Mouse (Mus musculus): ENCODE data around the gene Rorb. TPM values are rescaled to one million over a fixed set of nuclear protein-coding genes. Genes with fewer than 3 reads are reported as not detected.

The Rorb gene
- polyA plus RNA-seq (2016; fragmentation: Nextera tagmentation; extraction: Ambion mirVana), result 0.36 and 0.38 TPM in 2 replicates

DNA sequence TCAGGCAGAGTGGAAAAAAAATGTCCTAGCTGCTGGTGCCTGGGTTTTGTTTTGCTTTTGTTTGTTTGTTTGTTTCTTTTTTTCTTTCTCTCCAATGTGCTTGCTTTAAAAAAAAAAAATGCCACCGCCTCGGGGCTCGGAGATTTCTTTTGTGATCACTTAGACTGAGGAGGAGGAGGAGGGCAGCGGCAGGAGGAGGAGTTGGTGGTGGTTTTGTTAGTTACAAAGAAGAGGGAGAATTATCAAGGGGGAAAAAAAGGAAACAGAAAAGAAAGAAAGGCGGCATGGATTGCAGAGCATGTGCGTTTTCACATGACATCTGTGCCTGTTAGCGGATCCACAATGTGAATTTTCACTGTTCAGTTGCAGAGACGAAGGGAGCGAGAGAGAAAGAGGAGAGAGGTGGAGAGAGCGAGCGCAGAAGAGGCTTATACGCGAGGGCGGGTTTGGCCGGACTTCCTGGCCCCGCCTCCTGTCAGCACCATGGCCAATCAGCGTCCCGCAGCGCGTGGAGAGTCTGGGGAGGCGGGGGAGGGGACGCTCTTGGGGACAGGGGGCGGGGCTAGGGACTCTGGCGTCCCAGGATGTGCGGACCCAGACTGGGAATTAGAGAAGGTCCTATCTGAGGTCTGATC, at the start of gene Rorb:
Rorb (minus strand) TSS at position 404 of the 635 bp plus-strand sequence.
- peak; percentile 96 for ATAC-seq (ENCODE audit: insufficient number of reproducible peaks, low FRiP score)
- Histone ChIP-seq H3K4me2 (peak within 1 kb of the TSS; percentile 97), H3K9me3 (replicated peaks) (no peaks in the 10 kb centered on the region), H3K9ac (peak within 1 kb of the TSS; percentile 66), H3K4me3 (peak within 1 kb of the TSS; percentile 55), H3K27ac (ENCODE audit: poor library complexity, severe bottlenecking) (no peak within 1 kb of the TSS), H3K4me1 (replicated peaks) (0 out of 2 replicates have a peak, but pooled peaks cover 5% of the 10 kb centered on the region), H3K36me3 (no peaks in the 10 kb centered on the region), H3K27me3 (replicated peaks) (peaks cover 25% of the 10 kb centered on the region)
- 0% methylated on average over 25 of the region's 25 CpGs for WGBS

DNA sequence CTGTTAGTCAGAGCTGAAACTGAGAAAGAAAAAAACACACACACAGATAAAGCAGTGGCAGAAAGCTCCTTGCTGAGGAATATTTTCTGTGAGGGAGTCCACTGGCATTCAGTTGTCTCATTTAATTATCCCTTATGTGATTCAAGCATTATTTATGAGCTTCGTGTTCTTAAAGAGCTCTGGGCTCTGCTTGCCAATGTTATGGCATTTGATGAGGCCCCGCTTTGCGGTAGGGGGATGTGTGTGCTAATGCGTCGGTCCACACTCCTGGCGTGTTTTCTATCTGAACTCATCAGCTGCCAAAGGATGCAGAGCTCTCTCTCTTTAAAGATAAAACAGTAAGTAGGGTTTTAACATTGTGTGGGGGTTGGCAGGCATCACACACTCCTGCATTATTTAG, 37.9 kb upstream of the Rorb start:
- Histone ChIP-seq H3K9me3 (replicated peaks) (no peaks in the 10 kb centered on the region), H3K4me1 (replicated peaks) (no peaks in the 10 kb centered on the region), H3K9ac (no peak overlapping the region), H3K27ac (ENCODE audit: poor library complexity, severe bottlenecking) (no peak overlapping the region), H3K4me3 (no peak overlapping the region), H3K36me3 (no peaks in the 10 kb centered on the region), H3K27me3 (replicated peaks) (no peaks in the 10 kb centered on the region), H3K4me2 (no peak overlapping the region)
- WGBS, result 73% methylated on average over 6 of the region's 6 CpGs
- ATAC-seq (ENCODE audit: insufficient number of reproducible peaks, low FRiP score), result no peak

DNA sequence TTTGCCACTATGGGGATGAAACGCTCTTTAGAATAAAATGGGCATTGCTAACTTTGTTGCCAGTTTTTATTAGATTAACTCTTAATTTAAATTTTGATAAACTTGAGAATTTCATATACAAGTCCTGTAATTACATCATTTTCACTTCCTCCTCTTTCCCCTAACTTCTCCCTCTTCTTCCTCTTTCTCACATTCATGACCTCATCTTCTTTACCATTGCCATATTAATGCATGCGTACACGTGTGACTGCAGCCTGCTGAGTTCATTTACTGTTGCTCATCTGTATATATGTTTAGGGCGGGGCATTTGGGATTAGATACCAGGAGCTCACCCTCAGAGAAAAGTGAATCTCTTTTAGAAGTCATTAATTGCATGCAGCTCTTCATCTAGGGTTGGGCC, 33.5 kb upstream of the Rorb start:
- no peak for ATAC-seq (ENCODE audit: insufficient number of reproducible peaks, low FRiP score)
- Histone ChIP-seq H3K4me3 (no peak overlapping the region), H3K27ac (ENCODE audit: poor library complexity, severe bottlenecking) (no peak overlapping the region), H3K4me2 (no peak overlapping the region), H3K4me1 (replicated peaks) (no peaks in the 10 kb centered on the region), H3K27me3 (replicated peaks) (no peaks in the 10 kb centered on the region), H3K9ac (no peak overlapping the region), H3K9me3 (replicated peaks) (no peaks in the 10 kb centered on the region), H3K36me3 (no peaks in the 10 kb centered on the region)
- 72% methylated on average over 4 of the region's 4 CpGs for WGBS

DNA sequence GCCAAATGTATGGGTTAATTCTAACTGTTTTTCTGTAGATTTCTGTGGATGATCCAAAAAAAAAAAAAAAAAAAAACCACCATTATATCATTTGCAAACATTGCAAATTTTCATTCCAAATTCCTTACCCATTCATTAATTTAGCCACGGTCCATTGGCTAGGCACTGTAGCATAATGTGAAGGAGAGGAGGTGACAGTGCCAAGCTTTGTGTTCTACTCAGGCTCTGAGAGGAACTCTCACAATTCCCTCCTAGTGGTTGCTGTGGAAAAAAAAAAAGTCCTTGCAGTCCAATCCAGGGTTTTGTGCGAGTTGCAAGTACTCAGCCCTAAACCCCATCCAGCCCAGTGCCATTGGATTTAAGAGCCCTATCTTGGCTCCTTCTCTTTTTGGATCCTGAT, 25.9 kb upstream of the Rorb start:
- H3K9ac ChIP-seq, result no peak overlapping the region
- H3K4me2 ChIP-seq, result no peak overlapping the region
- 75% methylated on average over 2 of the region's 2 CpGs for WGBS
- no peaks in the 10 kb centered on the region for H3K36me3 ChIP-seq
- ATAC-seq (ENCODE audit: insufficient number of reproducible peaks, low FRiP score), result no peak
- H3K9me3 ChIP-seq (replicated peaks), result no peaks in the 10 kb centered on the region
- H3K4me3 ChIP-seq, result no peak overlapping the region
- no peak overlapping the region for H3K27ac ChIP-seq (ENCODE audit: poor library complexity, severe bottlenecking)
- H3K4me1 ChIP-seq (replicated peaks), result no peaks in the 10 kb centered on the region
- H3K27me3 ChIP-seq (replicated peaks), result no peaks in the 10 kb centered on the region

DNA sequence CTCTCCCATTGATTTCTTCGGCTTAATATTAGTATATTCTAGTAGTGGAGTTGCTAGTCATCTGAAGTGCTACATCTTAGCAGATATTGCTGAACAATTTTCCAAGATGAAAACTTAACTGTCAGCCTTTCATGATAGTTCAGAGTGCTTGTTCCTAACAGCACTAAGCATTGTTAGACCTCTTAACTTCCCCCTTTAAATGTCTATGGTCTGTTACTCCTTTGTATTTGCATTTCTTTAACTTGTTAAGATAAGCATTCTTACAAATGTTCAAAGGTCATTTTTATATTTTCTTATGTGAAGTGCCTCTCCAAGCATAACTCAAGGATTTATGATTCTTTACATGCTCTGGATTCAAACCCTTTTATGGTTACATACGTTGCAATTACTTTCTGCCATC, 24.8 kb upstream of the Rorb start:
- no peak for ATAC-seq (ENCODE audit: insufficient number of reproducible peaks, low FRiP score)
- H3K36me3 ChIP-seq, result no peaks in the 10 kb centered on the region
- no peak overlapping the region for H3K27ac ChIP-seq (ENCODE audit: poor library complexity, severe bottlenecking)
- WGBS, result 82% methylated on average over 2 of the region's 2 CpGs
- H3K4me3 ChIP-seq, result no peak overlapping the region
- no peaks in the 10 kb centered on the region for H3K4me1 ChIP-seq (replicated peaks)
- H3K4me2 ChIP-seq, result no peak overlapping the region
- no peaks in the 10 kb centered on the region for H3K27me3 ChIP-seq (replicated peaks)
- H3K9ac ChIP-seq, result no peak overlapping the region
- H3K9me3 ChIP-seq (replicated peaks), result no peaks in the 10 kb centered on the region

DNA sequence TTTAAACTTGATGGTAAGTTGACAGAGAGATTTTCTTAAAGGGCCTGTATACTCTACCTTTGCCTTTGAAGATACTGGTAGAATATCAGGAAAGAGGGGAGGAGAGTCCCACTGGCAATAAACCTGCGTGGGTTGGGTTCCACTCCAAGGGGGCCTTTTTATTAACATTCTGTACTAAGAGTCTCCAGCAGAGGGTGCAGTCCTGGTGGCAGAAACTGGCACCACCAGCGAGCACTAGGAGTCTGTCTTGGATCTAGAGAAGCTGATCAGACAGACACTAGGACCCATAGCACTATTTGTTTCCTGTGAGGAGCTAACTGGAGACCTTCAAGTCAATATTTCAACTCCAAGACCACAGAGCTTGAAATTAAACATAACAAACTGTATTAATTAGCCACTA, 11.3 kb upstream of the Rorb start:
- no peak overlapping the region for H3K4me3 ChIP-seq
- ATAC-seq (ENCODE audit: insufficient number of reproducible peaks, low FRiP score), result no peak
- no peaks in the 10 kb centered on the region for H3K9me3 ChIP-seq (replicated peaks)
- H3K27ac ChIP-seq (ENCODE audit: poor library complexity, severe bottlenecking), result no peak overlapping the region
- no peaks in the 10 kb centered on the region for H3K4me1 ChIP-seq (replicated peaks)
- H3K4me2 ChIP-seq, result no peak overlapping the region
- H3K9ac ChIP-seq, result no peak overlapping the region
- no peaks in the 10 kb centered on the region for H3K27me3 ChIP-seq (replicated peaks)
- H3K36me3 ChIP-seq, result no peaks in the 10 kb centered on the region
- 40% methylated on average over 2 of the region's 2 CpGs for WGBS

DNA sequence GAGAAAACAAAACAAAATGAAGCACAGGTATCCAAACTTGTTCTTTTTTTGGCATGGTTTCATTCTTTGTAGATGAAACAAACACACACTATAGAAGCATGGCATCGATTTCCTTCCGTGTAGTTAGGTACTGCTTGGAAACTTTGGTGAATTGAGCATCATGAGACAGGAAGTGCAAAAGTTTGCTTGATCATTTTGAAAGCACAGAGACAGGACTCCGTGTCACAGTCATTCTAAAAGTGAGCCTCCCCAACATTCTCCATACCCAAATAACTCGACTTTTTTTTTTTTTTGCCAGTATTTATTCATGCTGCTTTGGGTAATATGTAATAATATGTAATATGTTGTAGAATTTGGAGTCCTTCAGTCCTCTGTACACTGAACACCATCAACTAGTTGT, 1.2 kb upstream of the Rorb start:
- Histone ChIP-seq H3K4me1 (replicated peaks) (0 out of 2 replicates have a peak, but pooled peaks cover 5% of the 10 kb centered on the region), H3K4me2 (no peak overlapping the region), H3K9me3 (replicated peaks) (no peaks in the 10 kb centered on the region), H3K9ac (no peak overlapping the region), H3K36me3 (no peaks in the 10 kb centered on the region), H3K27ac (ENCODE audit: poor library complexity, severe bottlenecking) (no peak overlapping the region), H3K4me3 (no peak overlapping the region), H3K27me3 (replicated peaks) (peaks cover 25% of the 10 kb centered on the region)
- ATAC-seq (ENCODE audit: insufficient number of reproducible peaks, low FRiP score), result no peak
- WGBS, result 53% methylated on average over 4 of the region's 4 CpGs

DNA sequence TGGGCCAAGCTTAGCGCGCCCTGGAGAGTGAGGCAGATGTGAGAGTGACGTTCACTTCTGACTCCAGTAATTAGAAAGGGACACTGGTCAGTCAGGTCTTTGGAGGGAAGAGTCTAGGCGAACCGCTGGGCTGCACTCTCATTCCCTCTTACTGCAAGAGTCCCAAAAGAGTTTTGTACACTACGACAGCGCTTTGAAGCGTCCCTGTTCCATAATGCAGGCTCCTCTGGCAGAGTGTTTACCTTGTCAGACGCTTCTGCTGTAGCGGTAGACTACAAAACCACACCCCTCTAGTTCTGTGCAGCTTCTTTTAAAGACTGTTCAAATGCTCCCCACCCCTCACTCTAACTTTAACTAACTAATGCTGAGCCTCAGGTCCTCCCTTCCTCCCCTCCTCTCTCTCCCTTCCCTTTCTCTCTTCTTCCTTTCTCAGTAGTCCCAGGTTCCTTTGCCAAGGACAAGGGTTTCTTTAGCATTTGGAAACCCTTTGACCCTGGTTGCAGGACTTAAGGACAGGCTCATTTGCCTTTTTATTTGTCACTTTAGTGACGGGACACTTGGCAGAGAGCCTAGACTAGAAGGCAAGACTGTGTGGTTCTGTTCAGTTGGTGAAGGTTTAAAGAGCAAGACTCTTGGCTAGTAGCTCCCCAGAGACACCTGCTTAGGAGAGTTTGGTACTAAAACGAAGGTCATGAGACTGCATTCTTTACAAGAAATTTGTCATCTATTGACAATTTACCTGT, 603 bp upstream of the Rorb start:
- Histone ChIP-seq H3K9ac (peak overlapping the region; percentile 54), H3K4me2 (peak overlapping the region; percentile 97), H3K4me3 (peak overlapping the region; percentile 55), H3K4me1 (replicated peaks) (0 out of 2 replicates have a peak, but pooled peaks cover 5% of the 10 kb centered on the region), H3K27me3 (replicated peaks) (peaks cover 25% of the 10 kb centered on the region), H3K36me3 (no peaks in the 10 kb centered on the region), H3K9me3 (replicated peaks) (no peaks in the 10 kb centered on the region), H3K27ac (ENCODE audit: poor library complexity, severe bottlenecking) (no peak overlapping the region)
- 4% methylated on average over 12 of the region's 12 CpGs for WGBS
- ATAC-seq (ENCODE audit: insufficient number of reproducible peaks, low FRiP score), result no peak; the same call in none of the 2 replicates

DNA sequence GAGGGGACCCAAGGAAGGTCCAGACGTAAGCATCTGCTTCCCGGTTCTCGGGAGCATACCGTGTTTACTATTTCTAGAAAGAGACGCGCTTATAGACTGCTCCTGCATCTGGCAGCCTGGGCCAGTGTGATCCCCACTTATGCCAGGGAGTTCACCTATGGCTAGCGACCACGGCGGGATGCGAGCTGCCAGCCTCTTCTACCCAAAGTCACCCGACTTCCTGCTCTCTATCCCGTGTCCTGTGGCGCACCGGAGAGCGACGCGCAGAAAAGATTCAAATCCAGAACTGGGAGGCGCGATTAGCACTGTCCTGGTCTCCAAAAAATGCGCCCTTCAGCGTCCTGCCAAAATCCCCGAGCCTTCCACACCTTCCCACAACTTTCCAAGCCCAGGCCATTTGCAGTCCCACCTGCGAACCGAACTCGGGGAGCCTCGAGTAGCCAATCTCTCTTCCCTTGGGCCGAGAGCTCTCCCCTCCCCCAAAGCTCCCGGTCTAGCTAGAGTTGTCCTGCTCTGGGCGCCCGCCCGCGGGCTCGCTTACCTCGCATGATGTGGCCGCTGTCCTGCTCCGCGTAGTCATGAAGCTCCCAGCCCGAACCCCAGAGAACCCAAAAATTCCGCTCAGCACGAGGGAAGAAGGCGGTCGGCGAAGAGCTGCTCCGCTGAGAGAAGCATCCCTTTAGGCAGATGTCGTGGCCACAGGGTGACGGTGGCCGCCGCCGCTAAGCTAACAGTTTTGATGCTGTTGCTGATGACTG, 806 bp downstream of the Rorb start:
- no peaks in the 10 kb centered on the region for H3K9me3 ChIP-seq (replicated peaks)
- ATAC-seq (ENCODE audit: insufficient number of reproducible peaks, low FRiP score), result peak; percentile 27; the same call in 1 of the 2 replicates
- H3K4me2 ChIP-seq, result peak overlapping the region; percentile 97
- no peaks in the 10 kb centered on the region for H3K36me3 ChIP-seq
- no peak overlapping the region for H3K27ac ChIP-seq (ENCODE audit: poor library complexity, severe bottlenecking)
- H3K4me3 ChIP-seq, result peak overlapping the region; percentile 55
- 0 out of 2 replicates have a peak, but pooled peaks cover 5% of the 10 kb centered on the region for H3K4me1 ChIP-seq (replicated peaks)
- peak overlapping the region; percentile 66 for H3K9ac ChIP-seq
- WGBS, result 1% methylated on average over 49 of the region's 49 CpGs
- H3K27me3 ChIP-seq (replicated peaks), result peaks cover 25% of the 10 kb centered on the region

DNA sequence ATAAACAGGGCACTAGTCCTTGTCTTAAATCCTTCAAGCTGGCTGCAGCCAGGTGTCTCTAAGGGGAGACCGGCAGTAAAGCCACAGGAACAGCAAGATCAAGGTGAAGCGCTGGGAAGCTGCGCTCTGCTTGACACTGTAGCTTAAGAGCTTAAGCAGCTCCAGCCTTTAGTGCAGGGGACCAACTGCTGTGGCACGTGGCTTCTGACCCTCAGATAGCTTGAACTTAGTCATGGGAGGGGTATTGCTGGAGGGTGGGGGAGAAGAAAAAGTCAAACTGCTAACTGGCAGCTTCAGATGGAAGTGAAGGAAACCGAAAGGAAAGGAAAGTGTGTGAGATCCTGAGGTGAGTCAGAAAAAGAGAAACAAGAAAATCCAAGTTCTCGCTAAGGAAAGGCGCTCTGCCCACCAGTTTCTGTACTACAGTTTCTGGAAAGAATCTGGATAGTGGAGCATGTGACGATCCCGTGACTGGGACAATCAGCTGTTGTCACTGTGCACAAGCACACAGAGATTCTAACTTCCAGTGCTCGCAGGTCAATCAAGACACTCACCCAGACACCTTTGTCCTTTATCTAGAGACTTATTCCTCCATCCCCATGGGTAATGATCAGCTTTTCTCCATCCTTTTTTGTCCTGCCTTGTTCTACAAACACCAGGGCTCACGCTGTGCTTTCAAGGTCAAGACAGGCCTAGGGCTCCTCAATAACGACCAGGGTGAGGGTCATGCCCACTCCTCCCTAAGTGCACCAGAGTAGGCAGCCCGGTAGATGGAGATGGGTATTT, 2.2 kb downstream of the Rorb start:
- Histone ChIP-seq H3K4me1 (replicated peaks) (0 out of 2 replicates have a peak, but pooled peaks cover 5% of the 10 kb centered on the region), H3K4me2 (peak overlapping the region; percentile 97; the same call in 1 of the 2 replicates), H3K36me3 (no peaks in the 10 kb centered on the region), H3K27ac (ENCODE audit: poor library complexity, severe bottlenecking) (no peak overlapping the region), H3K27me3 (replicated peaks) (peaks cover 25% of the 10 kb centered on the region), H3K9me3 (replicated peaks) (no peaks in the 10 kb centered on the region), H3K9ac (no peak overlapping the region), H3K4me3 (no peak overlapping the region)
- ATAC-seq (ENCODE audit: insufficient number of reproducible peaks, low FRiP score), result no peak
- 30% methylated on average over 13 of the region's 13 CpGs for WGBS
